Mouse (Mus musculus) kidney, postnatal 25 days (tissue): ENCODE results near the gene Efna2.
A peak's percentile ranks its signal among the peaks of the same experiment; 100 is the strongest.

ENCODE experiments used
- DNase-seq, 2 experiments: peaks; one replicate each; pipeline ENCODE4 v3.0.0; 2021; ENCODE audit warnings: mixed read lengths in 2 of 2

Efna2 gene

GRCm38 (mm10) chr10:80142530-80142925 is 36.8 kb upstream of the Efna2 start:
- peak; percentile 71 to 87 for DNase-seq

- DNase-seq, result no peak
Measured at GRCm38 (mm10) chr10:80143664-80144063, 35.6 kb upstream of the Efna2 start.

- DNase-seq, result no peak
Measured at GRCm38 (mm10) chr10:80144159-80144558, 35.1 kb upstream of the Efna2 start.

- peak; percentile 84 to 85 for DNase-seq
Measured at GRCm38 (mm10) chr10:80144864-80145838, 34.1 kb upstream of the Efna2 start.

- DNase-seq, result peak; percentile 78 to 93
Measured at GRCm38 (mm10) chr10:80145896-80146295, 33.4 kb upstream of the Efna2 start.

GRCm38 (mm10) chr10:80146568-80147011 is 32.7 kb upstream of the Efna2 start:
- DNase-seq, result peak in 1 of 2 experiments; percentile 90

GRCm38 (mm10) chr10:80147146-80147718 is 32.0 kb upstream of the Efna2 start:
- no peak for DNase-seq

- DNase-seq, result peak; percentile 88 to 95
Measured at GRCm38 (mm10) chr10:80147719-80148601, 31.3 kb upstream of the Efna2 start, which contains the start of gene Midn. Gene Midn, plus strand, starts transcription at chr10:80148272.

GRCm38 (mm10) chr10:80148610-80149290 is 30.5 kb upstream of the Efna2 start:
- peak; percentile 92 to 98 for DNase-seq

GRCm38 (mm10) chr10:80149291-80150225 is 29.7 kb upstream of the Efna2 start:
- DNase-seq, result peak; percentile 99 to 100

GRCm38 (mm10) chr10:80150226-80151210 is 28.8 kb upstream of the Efna2 start:
- peak; percentile 43 to 81 for DNase-seq

GRCm38 (mm10) chr10:80151211-80152034 is 27.9 kb upstream of the Efna2 start:
- DNase-seq, result peak; percentile 88 to 95

GRCm38 (mm10) chr10:80152071-80152872 is 27.0 kb upstream of the Efna2 start:
- peak; percentile 75 to 92 for DNase-seq

GRCm38 (mm10) chr10:80152873-80153260 is 26.4 kb upstream of the Efna2 start:
- DNase-seq, result peak; percentile 75 to 93

- peak; percentile 72 to 87 for DNase-seq
Measured at GRCm38 (mm10) chr10:80153713-80154112, 25.6 kb upstream of the Efna2 start.

GRCm38 (mm10) chr10:80154384-80154783 is 24.9 kb upstream of the Efna2 start:
- no peak for DNase-seq

- no peak for DNase-seq
Measured at GRCm38 (mm10) chr10:80155277-80155676, 24.0 kb upstream of the Efna2 start.
